Mouse (Mus musculus): ENCODE results near the gene B3galt1. TPM values are rescaled to one million over a fixed set of nuclear protein-coding genes. Genes with fewer than 3 reads are reported as not detected.

The B3galt1 gene
- total and polyA plus RNA-seq, 3 experiments = not detected

GRCm38 (mm10) chr2:68143292-68143691 is 577.6 kb downstream of the B3galt1 start:
- no peak overlapping the region for H3K9ac ChIP-seq (ENCODE audit: control insufficient read depth, low read depth, low read length, poor library complexity, severe bottlenecking)
- TF ChIP-seq NELFE (IDR thresholded peaks at IDR 0.05; ENCODE audit: low read depth, low read length) = no peak
- no peak for TF ChIP-seq POLR2AphosphoS2 (IDR thresholded peaks at IDR 0.05; ENCODE audit: low read length)
- no peak for TF ChIP-seq MXI1 (IDR thresholded peaks at IDR 0.05; ENCODE audit: low read depth, low read length)
- TF ChIP-seq TCF12 (IDR thresholded peaks at IDR 0.05; ENCODE audit: low read depth, low read length) = no peak
- no peak for TF ChIP-seq EP300 (IDR thresholded peaks at IDR 0.05; ENCODE audit: low read depth in 1 of 2, low read length in 2 of 2)
- TF ChIP-seq ZC3H11A (IDR thresholded peaks at IDR 0.05; ENCODE audit: low read depth, low read length) = no peak
- no peak for TF ChIP-seq ETS1 (IDR thresholded peaks at IDR 0.05; ENCODE audit: low read depth, low read length)
- no peak for TF ChIP-seq TAL1 (IDR thresholded peaks at IDR 0.05; ENCODE audit: low read length)
- no peak for TF ChIP-seq GABPA (IDR thresholded peaks at IDR 0.05; ENCODE audit: low read depth, low read length)
- no peak for TF ChIP-seq RCOR1 (IDR thresholded peaks at IDR 0.05; ENCODE audit: low read depth, low read length)
- no peak for TF ChIP-seq USF1 (IDR thresholded peaks at IDR 0.05; ENCODE audit: low read depth, low read length)
- TF ChIP-seq TBP (IDR thresholded peaks at IDR 0.05; ENCODE audit: low read depth, low read length) = no peak
- TF ChIP-seq MAX (IDR thresholded peaks at IDR 0.05; ENCODE audit: low read length) = no peak
- TF ChIP-seq KAT2A (conservative IDR thresholded peaks at IDR 0.05; ENCODE audit: low read depth, low read length) = no peak
- no peak for TF ChIP-seq CHD2 (IDR thresholded peaks at IDR 0.05; ENCODE audit: low read length)
- no peak for TF ChIP-seq ELF1 (IDR thresholded peaks at IDR 0.05; ENCODE audit: low read depth, low read length)
- TF ChIP-seq SIN3A (IDR thresholded peaks at IDR 0.05; ENCODE audit: low read length) = no peak
- TF ChIP-seq CHD1 (IDR thresholded peaks at IDR 0.05; ENCODE audit: low read depth, low read length) = no peak
- TF ChIP-seq USF2 (IDR thresholded peaks at IDR 0.05; ENCODE audit: borderline replicate concordance in 1 of 2, insufficient read depth in 1 of 2, low read depth in 1 of 2, low read length in 2 of 2) = no peak
- no peak for TF ChIP-seq POLR2AphosphoS5 (IDR thresholded peaks at IDR 0.05; ENCODE audit: borderline replicate concordance, low read depth, low read length)

GRCm38 (mm10) chr2:68159751-68160150 is 594.1 kb downstream of the B3galt1 start:
- Histone ChIP-seq H3K4me1 (ENCODE audit: control insufficient read depth in 1 of 2, insufficient read depth in 2 of 2, low read length in 2 of 2) (no peaks in the 10 kb centered on the region), H3K79me2 (ENCODE audit: control insufficient read depth, insufficient read depth, low read length, poor library complexity) (no peaks in the 10 kb centered on the region), H3K27me3 (ENCODE audit: control insufficient read depth in 1 of 2, insufficient read depth in 2 of 2, low read length in 2 of 2) (no peaks in the 10 kb centered on the region), H3K9me3 (replicated peaks; ENCODE audit: insufficient read depth, low read length) (no peaks in the 10 kb centered on the region), H3K36me3 (ENCODE audit: control insufficient read depth in 1 of 2, insufficient read depth in 2 of 2, low read length in 2 of 2) (no peaks in the 10 kb centered on the region), H3K9ac (ENCODE audit: control insufficient read depth, low read depth, low read length, poor library complexity, severe bottlenecking) (no peak overlapping the region), H3K27ac (ENCODE audit: control insufficient read depth, low read depth, low read length) (no peak overlapping the region), H3K4me3 (ENCODE audit: control insufficient read depth in 1 of 2, insufficient read depth in 1 of 2, low read depth in 2 of 2, low read length in 2 of 2) (no peak overlapping the region)
- no peak for DNase-seq (ENCODE audit: low read depth, low spot score)
- TF ChIP-seq HCFC1 (IDR thresholded peaks at IDR 0.05; ENCODE audit: low read depth, low read length) (no peak), CHD2 (IDR thresholded peaks at IDR 0.05; ENCODE audit: low read length) (no peak), ZMIZ1 (IDR thresholded peaks at IDR 0.05; ENCODE audit: low read depth, low read length) (no peak), MAFK (IDR thresholded peaks at IDR 0.05; ENCODE audit: borderline replicate concordance, low read depth, low read length) (no peak), CTCF (IDR thresholded peaks at IDR 0.05 in 2 of 3, conservative IDR thresholded peaks at IDR 0.05 in 1 of 3; ENCODE audit: control insufficient read depth in 1 of 3, insufficient read depth in 1 of 3, low read depth in 2 of 3, low read length in 3 of 3, poor library complexity in 1 of 3, severe bottlenecking in 1 of 3) (no peak), JUND (IDR thresholded peaks at IDR 0.05; ENCODE audit: low read depth, low read length) (no peak), KAT2A (conservative IDR thresholded peaks at IDR 0.05; ENCODE audit: low read depth, low read length) (no peak), POLR2AphosphoS2 (IDR thresholded peaks at IDR 0.05; ENCODE audit: low read length) (no peak), UBTF (IDR thresholded peaks at IDR 0.05; ENCODE audit: borderline replicate concordance, insufficient read depth, low read depth, low read length) (no peak), TAL1 (IDR thresholded peaks at IDR 0.05; ENCODE audit: low read length) (no peak), MXI1 (IDR thresholded peaks at IDR 0.05; ENCODE audit: low read depth, low read length) (no peak), SIN3A (IDR thresholded peaks at IDR 0.05; ENCODE audit: low read length) (no peak), MAX (IDR thresholded peaks at IDR 0.05; ENCODE audit: low read length) (no peak), GATA1 (IDR thresholded peaks at IDR 0.05; ENCODE audit: low read depth, low read length) (no peak)

More at GRCm38 (mm10) chr2:68143292-68143691, 577.6 kb downstream of the B3galt1 start:
- Histone ChIP-seq H3K9me3 (replicated peaks; ENCODE audit: insufficient read depth, low read length) (no peaks in the 10 kb centered on the region), H3K36me3 (ENCODE audit: control insufficient read depth in 1 of 2, insufficient read depth in 2 of 2, low read length in 2 of 2) (no peaks in the 10 kb centered on the region), H3K27me3 (ENCODE audit: control insufficient read depth in 1 of 2, insufficient read depth in 2 of 2, low read length in 2 of 2) (no peaks in the 10 kb centered on the region), H3K27ac (ENCODE audit: control insufficient read depth, low read depth, low read length) (no peak overlapping the region), H3K4me3 (ENCODE audit: control insufficient read depth in 1 of 2, insufficient read depth in 1 of 2, low read depth in 2 of 2, low read length in 2 of 2) (no peak overlapping the region), H3K79me2 (ENCODE audit: control insufficient read depth, insufficient read depth, low read length, poor library complexity) (no peaks in the 10 kb centered on the region), H3K4me1 (ENCODE audit: control insufficient read depth in 1 of 2, insufficient read depth in 2 of 2, low read length in 2 of 2) (no peaks in the 10 kb centered on the region)
- no peak for DNase-seq (ENCODE audit: low read depth, low spot score)

All from MEL (cell line).